Mouse (Mus musculus) lung, postnatal 36 days (tissue): Measurements from ENCODE around the gene D5Ertd579e.

ENCODE experiments used
- DNase-seq: peaks from one replicate; pipeline ENCODE4 v3.0.0; 2022; ENCODE audit warnings: mixed read lengths

The D5Ertd579e gene

DNA sequence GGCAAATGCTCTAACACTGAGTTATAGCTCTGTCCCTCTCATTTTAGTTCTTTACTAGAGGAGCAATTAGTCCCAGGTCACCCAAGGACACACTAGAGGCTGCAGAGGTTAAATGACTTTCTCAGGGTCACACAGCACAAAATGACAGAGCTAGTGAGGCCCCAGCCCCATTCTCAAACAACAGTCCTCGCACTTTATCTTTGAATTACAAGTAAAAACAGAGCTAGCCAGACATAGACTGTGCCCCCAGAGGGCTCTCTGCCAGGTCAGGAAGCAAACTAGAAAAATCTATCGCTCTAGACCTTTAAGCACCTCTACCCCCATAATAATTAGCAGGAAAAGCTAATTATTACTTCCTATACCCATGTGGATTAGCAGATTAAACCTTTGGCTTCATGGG is 128.2 kb downstream of the D5Ertd579e start:
- no peak for DNase-seq

DNA sequence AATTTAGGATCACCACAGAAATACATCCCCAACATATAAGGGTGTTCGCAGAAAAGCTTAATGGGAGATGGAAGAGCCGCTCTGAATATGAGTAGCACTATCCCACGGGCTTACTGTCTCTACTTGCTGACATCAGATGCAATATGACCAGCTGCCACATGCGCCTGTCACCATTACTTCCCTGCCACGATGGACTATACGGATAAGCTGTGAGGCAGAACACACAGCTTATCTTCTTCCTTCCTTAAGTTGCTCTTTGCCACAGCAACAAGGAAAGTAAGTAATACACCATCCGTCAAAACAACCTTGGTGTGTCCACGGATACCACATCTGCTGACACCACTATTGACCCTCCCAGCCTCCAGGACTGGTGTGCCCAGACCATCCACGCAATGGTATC is 131.3 kb downstream of the D5Ertd579e start:
- no peak for DNase-seq

DNA sequence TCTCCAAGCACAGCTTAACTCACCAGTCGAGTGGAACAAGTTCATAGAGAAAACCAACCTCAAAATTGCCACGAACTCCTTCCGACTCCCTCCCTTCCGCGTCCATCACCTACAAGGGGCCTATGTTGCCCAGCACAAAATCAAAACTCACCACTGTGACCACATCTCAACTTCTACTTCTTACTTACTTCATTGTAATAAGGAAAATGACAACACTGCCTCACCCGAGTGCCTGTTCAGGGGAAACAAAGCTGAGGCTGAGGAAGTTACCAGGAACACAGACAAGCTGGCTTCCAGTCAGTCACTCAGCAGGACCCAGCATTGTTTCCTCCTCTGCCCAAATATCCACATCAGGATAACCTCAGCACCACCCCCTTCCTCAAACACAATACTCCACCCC is 132.1 kb downstream of the D5Ertd579e start:
- peak; percentile 61 for DNase-seq

DNA sequence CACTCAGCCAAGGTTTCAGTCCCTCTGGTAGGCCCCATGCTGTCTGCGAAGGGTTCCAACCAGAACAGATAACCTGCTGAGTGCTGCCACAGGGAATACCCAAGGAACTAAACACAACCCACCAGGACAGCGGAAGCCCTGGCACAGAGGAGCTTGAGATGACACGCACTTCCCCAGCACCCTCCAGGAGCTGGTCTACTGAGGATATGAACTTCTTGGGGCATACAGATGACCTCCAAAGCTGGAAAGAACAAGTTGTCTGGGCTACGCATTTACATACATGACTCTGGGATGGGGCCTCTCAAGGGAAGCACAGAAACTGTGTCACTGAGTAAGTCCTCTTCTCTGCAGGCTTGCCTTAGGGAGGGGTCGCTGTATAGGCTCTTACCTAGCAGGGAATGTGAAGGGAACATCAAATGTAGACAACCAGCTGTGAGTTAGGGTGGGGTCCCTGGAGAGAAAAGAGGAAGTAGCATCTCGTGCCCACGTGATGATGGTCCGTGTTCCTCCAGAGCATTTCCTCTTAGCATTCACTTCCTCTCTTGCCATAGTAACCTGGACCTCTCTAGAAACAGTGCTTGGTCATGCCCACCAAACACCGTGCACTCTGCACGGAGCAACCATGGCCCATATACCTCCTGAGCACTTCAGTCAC is 132.9 kb downstream of the D5Ertd579e start:
- peak; percentile 85 for DNase-seq

DNA sequence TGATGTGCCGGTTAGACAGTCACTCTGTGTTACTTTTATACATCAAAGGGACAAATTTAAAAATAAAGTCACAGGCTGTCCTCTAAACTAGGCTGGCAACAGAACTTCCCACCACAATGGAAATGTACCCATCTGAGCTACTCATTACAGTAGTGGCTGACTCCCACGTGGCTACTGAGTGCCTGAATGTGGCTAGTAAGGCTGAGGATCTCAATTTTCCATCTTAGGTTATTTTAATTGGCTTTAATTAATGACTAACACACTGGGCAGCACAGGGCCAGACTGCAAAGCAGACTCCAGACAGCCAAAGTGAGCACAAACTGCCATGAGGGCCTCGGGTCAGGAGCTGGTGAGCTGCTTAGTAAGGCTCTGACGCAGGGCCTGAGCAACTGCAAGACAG is 134.3 kb downstream of the D5Ertd579e start:
- no peak for DNase-seq

DNA sequence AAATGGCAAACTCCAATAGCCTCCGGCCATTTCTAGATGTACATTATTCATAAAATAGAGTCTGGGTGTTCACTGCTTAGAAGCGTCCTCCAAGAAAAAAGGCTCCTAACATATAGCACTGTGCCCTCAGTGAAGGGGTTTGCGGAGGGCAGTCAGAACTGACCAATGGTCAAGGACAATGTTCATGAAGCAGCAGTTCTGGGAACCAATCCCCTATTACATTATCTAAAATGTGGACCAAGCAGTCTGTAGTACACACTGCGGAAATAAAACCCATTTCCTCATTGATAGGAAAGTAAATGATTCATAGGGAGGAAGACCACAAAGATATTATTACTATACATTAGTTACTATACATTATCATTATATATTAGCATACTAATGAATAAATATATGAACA is 135.3 kb downstream of the D5Ertd579e start:
- no peak for DNase-seq

DNA sequence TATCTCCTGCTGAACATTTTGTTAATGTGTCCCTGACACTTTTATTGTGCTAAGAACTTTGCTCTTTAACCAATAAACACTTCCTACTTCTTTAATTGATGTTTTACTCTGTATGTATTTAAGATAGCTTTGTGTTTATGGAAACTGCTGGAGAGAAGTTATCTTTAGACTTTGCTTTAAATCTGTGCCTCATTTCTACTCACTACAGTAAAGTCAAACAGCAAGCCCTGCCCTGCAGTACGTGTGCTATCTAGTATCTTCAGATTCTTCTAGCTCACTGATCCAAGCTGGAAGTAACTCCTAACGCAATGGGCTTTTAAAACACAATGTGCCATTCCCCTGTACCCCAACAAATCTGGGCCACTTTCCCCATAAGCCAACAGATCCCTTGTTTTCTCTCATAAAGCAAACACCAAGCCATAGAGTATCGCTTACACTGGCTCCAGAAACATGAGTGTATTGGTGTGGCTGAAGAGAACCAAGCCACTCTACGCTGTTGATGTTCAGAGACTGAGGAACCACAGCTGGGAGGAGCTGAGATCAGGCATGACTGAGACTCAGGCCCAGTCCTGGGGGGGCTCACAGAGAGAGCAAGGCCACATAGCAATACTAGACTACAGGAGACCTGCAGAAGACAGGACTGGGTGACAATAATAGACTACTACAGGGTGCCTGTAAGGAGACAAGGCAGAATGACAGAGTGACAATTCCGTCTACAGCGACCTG is 136.2 kb downstream of the D5Ertd579e start:
- DNase-seq: no peak

DNA sequence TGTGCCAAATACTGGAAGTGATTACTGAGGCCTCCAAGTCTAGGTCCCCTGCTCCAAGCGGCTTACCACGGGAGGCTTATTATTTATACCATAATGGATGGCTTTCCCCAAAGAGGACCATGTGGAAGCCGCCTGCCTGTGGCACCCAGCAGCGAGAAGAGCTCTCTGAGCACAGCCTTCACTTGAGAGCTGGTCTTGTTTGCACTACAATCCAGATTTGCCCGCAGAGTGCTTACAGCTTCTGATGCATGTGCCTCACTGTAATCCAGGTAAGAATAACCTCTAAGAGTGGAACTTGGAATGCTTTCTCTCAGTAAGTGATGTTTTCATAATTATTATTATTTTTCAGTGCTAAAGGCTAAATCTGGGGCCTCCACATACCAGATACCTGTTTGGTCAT is 136.7 kb downstream of the D5Ertd579e start:
- peak; percentile 65 for DNase-seq

DNA sequence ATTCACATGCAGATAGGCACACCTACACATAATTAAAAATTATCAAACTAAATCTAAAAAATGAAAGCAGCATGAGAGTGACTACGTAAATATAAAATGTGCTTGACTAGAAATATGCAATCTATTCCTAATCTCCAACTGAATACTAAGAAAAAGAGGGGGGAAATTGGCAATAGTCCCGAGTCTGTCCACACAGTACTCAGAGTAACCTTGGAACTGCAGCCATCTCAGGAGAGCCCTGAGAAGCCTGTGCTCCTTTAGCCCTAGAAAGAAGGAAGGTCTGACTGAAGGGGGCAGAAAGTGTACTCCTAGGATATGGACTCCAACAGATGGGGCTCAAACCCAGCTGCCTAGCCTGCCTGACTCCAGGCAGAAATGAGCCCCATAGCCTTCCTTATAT is 137.3 kb downstream of the D5Ertd579e start:
- DNase-seq: no peak

DNA sequence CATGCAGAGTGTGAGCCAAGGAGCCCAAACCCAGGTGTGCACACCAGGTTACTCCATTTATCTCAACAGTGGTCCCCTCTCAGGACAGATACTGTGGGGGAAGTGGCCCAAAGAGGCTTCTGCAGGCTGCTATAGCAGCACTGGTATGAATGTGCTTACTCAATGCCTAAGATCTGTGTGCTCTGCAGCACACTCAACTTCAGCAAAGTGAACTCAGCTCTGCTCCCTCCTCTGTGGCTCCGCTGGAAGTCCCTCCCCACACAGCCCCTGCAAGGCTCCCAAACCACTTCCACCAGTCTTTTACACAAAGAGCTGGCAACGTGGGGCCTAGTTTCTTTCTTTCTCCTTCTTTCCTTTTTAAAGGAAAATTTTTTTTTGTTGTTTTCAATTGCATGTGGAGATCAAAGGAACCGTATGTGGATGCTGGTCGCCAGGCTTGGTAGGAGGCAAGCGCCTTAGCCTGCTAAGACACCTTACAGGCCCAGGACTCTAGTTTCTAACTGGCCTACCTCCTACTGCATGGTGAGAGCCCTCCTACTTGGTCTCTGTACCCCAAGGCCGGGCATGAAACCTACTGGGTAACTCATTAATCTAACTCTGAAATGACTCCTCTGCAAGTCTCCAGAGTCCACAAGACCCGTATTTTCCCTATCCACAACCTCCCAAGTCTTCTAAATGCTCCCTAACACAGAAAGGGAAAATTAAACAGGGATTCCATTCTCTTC is 138.1 kb downstream of the D5Ertd579e start:
- no peak for DNase-seq

DNA sequence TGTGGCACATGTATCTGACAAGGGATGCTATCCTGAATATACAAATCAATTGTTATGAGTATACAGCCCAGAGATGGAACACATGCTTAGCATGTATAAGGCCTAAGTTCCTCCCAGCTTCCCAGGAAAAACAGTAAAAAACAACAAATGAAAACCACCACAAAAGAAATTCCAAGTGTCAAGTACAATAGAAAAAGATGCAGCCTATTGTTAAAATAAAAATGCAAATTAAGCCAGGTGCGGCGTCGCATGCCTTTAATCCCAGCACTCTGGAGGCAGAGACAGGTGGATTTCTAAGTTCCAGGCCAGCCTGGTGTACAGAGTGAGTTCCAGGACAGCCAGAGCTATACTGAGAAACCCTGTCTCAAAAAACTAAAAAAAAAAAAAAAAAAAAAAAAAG is 138.9 kb downstream of the D5Ertd579e start:
- no peak for DNase-seq

DNA sequence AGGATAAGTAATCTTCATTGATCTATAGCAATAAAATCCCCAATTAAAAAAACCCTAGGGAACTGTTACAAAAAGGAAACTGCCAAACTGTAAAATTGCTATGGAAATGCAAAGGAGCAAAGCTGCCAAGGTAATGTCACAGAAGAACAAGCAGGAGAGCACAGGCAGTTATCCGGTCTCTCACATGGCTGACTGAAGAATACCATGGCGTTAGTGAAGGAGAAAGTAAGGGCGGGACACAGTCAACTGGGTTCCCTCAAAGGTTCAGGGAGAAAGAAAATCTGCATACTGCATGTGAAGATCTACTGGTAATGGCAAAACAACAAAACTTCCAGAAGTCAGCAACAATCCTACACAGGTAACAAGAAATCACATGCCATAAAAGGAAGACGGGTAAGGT is 139.5 kb downstream of the D5Ertd579e start:
- DNase-seq: no peak

DNA sequence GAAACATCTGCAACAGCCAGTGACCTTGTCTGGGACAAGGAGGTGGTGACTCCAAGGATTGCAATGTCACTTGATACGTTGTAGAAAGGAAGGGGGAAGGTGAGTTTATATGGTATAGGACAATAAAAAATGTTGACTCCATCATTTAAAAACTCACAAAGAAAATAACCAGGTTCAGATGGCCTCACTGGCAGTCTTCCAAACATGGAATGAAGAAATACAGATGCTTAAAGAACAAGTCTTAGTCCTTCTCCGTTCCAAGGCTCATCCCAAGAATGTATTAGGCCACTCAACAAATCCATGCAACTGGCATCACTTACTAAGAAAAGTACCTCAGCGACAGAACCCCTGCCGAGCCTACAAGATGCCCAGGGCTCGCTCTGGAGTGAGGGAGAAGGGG is 141.3 kb downstream of the D5Ertd579e start:
- no peak for DNase-seq

DNA sequence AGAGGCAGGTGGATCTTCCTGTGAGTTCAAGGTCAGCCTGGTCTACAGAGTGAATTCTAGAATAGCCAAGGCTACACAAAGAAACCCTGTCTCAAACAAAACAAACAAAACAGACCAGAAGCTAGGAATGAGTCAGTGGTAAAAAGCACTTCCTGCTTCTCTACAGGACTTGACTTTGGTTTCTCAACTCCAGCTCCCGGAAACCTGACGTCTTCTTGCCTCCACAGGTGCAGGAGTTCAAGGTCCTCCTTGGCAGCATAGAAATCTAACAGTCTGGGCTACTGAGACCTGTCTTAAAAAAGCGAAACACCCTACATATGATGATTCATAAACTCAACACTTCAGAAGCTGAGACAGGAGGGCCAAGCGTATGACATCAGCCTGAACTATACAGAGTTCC is 141.9 kb downstream of the D5Ertd579e start:
- no peak for DNase-seq

DNA sequence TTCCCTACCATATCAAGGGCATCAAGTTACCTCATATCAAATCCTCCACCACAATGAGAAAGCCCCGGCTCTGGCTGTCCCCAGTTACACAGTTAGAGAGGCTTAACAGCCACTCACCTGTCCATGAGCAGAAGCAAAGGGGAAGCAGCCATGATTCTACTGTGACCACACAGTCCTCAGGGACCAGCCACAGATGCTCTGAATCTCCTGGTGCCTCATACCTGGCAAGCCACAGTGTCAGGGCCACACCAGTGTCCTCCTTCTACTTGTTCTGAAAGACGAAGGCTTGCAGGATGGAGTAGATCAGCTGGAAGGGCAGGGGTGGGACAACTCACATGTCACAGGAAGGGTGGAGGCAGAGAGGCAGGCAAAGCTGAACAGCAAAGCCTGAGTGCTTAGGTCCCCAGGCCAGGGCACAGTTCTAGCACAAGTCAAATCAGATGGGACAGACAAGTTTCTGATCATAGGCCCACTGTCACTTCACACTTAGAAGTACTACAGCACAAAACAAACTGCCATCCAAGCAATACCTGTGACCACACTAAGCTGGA is 142.7 kb downstream of the D5Ertd579e start:
- no peak for DNase-seq

DNA sequence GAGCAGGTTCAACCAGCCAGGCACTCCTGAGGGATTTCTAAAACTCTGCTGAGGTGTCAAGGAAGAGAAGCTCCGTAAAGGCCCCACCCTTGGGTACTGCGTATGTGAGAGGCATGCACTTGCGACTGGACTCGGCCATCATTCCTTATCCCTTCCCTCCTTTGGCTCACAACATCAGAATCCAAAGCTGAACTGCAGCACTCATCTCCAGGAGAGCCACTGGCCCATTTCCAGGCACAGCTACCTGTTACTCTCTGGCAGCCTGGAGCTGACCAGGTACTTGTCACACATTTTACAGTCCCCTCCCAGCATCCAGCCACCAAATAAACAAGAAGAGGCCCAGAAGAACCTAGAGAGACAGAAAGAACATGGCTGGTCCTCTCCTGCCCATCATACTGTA is 143.4 kb downstream of the D5Ertd579e start:
- no peak for DNase-seq
